Mouse (Mus musculus) retina, postnatal 1 day (tissue): Measurements from ENCODE around the gene Ptprg.

Source experiments
- DNase-seq: peaks from one replicate; pipeline ENCODE4 v3.0.0-alpha.2; 2012

The Ptprg gene

GRCm38 (mm10) chr14:11565283-11565682 lies 12.0 kb downstream of the Ptprg start:
- DNase-seq: no peak

GRCm38 (mm10) chr14:11569734-11570133 lies 16.4 kb downstream of the Ptprg start:
- DNase-seq: no peak

DNA sequence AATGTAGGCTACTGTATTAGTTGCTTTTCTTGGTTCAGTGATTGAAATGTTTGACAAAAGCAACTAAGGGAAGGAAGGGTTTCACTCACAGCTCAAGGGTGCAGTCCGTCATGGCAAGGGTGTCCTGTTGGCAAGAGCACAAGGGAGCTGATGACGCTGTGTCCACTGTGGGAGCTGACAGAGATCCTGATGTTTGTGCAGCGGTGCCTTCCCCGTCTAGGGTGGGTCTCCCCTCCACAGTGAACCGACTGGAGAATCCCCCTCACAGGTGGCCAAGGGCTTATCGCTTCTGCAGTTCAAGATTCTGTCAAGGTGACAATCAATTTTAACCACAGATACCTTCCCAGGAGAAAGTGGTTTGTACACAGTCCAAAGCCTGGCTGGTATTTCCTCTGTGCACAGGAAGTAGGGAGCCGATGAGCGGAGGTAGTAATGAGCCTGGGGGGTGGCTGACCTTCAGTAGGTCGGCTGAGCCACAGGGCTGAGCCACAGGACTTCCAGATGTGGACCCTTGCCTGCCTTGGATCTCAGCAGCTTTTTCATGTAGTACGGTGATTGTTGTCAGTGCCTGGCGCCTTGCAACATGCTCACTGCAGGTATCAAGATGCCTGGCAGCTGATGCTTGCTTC lies 18.5 kb downstream of the Ptprg start:
- no peak for DNase-seq

- no peak for DNase-seq
These were observed 19.1 kb downstream of the Ptprg start for GRCm38 (mm10) chr14:11572395-11572784.

- DNase-seq: no peak
These were observed 20.4 kb downstream of the Ptprg start for GRCm38 (mm10) chr14:11573710-11574109.

GRCm38 (mm10) chr14:11577276-11577909 lies 24.1 kb downstream of the Ptprg start:
- peak; percentile 66 for DNase-seq

DNA sequence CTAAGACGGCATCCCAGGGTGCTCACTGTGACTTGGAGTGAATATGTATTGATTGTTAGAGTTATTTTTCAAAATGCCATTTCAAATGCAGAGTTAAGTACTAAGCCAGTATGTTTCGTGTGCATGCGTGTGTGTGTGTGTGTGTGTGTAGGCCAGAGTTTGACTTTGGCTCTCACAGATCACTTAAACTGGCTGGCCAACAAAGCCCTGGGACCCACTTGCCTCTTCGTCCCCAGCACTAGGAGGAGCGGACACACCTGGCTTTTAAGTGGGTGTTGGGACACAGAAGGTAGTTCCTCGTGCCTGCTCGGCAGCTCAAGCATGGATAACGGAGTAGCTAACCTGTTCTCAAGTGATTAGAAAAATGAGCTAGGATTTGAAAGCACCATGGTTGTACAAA lies 24.6 kb downstream of the Ptprg start:
- no peak for DNase-seq

- no peak for DNase-seq
These were observed 25.2 kb downstream of the Ptprg start for GRCm38 (mm10) chr14:11578492-11578967.

DNA sequence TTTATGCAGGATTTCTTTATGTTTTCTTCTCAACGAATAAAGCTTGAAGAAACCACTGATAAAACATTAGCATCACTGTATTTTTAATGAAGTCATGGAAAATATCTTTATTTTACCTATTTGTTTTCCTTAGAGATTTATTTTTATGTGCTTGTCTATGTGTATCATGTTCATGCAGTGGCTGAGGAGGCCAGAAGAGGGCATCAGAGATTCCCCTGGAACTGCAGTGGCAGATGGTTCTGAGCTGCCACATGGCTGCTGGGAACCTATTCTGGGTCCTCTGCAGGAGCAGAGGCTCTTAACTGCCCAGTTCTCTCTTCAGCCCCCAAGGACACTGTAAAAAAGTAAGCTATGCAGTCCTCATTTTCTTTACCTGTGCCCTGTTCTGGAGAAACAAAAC lies 26.6 kb downstream of the Ptprg start:
- DNase-seq: no peak

GRCm38 (mm10) chr14:11584263-11584662 lies 30.9 kb downstream of the Ptprg start:
- DNase-seq: no peak

DNA sequence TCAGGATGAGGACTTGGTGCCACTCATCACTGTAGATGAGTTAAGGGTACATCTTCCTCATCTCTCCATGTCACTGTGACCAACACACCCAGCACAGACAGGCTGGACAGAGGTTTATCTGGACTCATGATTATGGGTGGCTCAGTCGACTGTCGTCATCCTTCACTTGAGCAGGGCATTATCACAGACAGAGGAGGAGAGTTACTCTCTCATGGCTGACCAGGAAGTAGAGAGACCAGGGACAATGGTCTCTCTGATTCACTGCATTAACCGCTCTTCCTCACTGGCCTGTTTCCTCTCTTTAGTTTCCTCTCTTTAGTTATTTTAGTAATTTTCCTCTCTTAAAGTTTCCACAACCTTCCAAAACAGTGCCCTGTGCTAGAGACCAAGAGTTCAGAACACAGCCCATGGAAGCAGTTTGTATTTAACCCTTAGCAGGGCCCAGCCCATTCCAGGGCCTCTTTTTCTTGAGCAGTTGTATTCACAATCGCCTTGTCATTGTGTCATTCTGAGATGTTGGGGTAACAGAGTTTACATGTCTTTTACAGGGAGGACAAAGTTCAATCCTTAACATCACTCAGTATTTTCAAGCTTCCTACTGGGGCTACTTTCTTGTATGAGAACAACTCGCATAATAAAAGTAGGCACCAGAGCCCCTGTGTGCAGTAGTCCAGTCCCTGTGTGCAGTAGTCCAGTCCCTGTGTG lies 31.7 kb downstream of the Ptprg start:
- DNase-seq: no peak

- DNase-seq: no peak
These were observed 37.1 kb downstream of the Ptprg start for GRCm38 (mm10) chr14:11590387-11590786.

GRCm38 (mm10) chr14:11592650-11593049 lies 39.3 kb downstream of the Ptprg start:
- DNase-seq: no peak

DNA sequence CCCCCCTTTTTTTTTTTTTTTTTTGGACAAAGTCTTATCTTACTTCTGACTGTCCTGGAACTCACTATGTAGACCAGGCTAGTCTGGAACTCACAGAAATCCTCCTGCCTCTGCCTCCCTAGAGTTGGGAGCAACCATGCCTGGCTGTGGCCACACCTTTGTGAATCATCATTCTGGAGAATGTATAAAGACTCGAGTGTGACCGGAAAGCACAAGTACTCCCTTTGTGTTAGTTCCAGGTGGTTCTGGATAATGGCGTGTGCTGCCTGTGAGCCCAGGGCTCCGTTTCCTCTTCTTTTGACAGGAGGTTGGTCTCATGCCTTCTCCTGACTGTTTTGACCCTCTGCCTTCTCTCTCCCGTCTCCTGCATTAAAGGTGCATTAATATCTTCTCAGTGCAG lies 41.0 kb downstream of the Ptprg start:
- no peak for DNase-seq

DNA sequence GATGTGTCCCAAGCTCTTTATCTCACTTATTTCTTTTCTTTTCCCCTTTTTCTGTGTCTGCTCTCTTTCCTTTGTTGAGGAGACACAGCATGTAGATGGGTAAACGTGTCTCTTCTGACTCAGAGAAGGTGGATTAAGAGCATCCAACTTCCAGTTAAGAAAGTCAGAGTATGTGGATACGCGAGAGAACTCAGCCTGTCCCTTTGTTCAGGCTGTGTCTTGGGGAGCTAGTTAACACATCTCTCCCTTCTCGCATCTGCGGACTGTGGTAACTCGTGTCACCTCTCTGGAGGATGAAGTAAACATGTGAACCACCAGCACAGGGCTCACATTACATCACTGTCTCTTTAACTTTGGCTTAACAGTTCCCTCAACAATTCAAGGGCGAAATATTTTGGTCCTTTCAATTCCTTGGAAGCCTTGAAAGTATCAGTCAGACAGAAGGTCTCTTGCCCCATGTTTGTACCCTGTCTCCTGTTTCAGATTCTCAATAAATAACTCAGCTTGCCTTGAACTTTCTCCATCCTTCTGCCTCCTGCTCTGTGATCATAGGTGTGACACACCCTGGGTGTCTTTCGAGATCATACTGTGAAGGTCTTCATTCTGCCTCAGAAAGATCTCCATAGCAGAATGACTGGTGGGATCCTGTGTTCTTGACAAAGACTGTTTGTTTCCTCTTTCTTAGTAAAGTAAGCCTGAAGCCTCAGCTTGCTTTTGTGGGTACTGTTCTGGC lies 51.0 kb downstream of the Ptprg start:
- DNase-seq: no peak

- DNase-seq: no peak
These were observed 55.0 kb downstream of the Ptprg start for GRCm38 (mm10) chr14:11608366-11608765.

- no peak for DNase-seq
These were observed 56.7 kb downstream of the Ptprg start for GRCm38 (mm10) chr14:11609857-11610582.

DNA sequence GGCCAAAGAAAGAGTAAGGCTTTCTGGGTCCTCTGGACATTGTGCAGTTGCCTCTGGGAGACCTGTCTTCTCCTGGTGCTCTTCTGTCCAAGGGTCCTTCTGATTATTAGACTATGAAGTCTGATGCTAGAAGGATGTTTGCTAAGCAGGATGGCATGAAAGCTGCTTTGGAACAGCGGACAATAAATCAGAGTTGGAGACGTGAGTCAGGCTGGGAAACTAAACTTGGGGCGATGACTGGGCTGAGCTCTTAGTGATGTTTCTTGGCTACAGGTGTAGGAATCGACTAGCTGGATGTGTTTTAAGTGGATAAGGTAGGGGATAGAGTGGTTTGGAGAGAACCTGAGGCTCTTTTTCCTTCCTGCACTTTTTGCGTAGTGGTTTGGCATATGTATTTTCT lies 59.1 kb downstream of the Ptprg start:
- no peak for DNase-seq

- DNase-seq: no peak
These were observed 59.8 kb downstream of the Ptprg start for GRCm38 (mm10) chr14:11613146-11613545.

GRCm38 (mm10) chr14:11615697-11616096 lies 62.4 kb downstream of the Ptprg start:
- no peak for DNase-seq

DNA sequence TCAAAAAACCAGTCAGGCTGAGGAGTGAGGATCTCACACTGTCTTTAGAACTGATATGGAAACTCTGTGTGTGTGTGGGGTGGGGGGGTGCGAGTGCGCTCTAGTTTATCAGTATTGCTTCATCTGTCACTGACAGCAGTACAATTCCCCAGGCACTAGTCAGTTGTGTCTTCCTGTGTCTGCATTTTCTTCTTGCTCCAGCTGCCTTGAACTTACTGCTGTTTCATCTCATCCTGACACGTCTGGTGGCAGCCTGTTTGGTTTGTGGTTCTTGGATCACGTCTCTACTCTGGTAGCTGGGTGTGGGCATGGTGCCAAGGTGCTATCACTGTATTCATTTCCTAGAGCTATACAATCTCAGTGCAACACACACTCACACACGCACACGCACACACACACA lies 64.0 kb downstream of the Ptprg start:
- DNase-seq: no peak

DNA sequence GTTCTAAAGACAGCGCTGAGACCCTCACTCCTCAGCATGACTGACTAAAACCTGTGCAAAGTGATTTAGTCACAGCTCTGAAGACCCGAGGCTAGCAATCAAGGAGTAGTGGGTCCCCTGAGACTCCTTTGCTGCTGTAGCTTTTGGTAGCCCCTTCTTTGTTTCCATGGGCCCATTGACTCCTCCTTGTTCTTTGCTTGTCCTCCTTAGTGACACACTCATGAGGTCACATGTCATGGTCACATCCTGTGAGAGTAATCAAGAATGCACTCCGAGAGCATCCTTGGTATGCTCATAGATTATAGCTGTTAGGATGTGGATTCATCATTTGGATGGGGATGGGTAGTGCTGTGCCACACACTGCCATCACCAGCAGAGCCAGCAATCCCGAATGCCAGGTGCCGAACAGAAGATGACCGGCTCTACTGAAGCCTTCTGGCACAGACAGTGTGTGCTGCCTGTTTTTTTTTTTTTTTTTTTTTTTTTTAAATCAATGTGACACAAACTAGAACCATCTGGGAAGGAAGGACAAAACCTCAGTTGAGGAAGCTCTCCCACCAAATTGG lies 64.9 kb downstream of the Ptprg start:
- no peak for DNase-seq
